Mouse (Mus musculus) embryo, embryonic 9.5 days (tissue): ENCODE measurements at regions not wholly inside any gene's neighbourhood (a gene's known extent, or its start where the extent isn't known, plus 50 kb on each side); places are given as distances from the start of the nearest gene placed in this dataset.

Experiments
- DNase-seq: peaks from one replicate; pipeline ENCODE4 v3.0.0-alpha.2; 2017; ENCODE audit errors: extremely low spot score

DNA sequence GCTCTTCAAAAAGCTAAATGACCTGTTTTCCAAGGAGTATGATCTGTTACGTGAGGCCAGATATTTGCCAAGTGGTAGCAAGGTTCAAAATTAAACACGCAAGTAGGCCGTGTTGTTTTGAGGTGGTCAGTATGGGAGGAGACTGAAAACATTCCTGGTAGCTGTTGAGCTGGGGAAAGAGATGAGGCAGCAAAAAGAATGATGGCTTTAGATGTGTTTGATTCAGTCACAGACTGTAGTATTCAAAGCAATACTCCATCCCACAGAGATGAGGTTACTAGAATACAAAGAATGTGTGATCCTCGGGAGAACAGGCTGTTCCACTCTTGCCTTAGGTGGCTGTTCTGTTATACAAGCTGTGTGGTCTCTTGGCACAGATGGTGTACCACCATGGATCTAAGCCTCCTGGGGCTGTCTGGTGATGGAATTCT, 742.7 kb upstream of the Zeb2 start:
- DNase-seq = no peak

DNA sequence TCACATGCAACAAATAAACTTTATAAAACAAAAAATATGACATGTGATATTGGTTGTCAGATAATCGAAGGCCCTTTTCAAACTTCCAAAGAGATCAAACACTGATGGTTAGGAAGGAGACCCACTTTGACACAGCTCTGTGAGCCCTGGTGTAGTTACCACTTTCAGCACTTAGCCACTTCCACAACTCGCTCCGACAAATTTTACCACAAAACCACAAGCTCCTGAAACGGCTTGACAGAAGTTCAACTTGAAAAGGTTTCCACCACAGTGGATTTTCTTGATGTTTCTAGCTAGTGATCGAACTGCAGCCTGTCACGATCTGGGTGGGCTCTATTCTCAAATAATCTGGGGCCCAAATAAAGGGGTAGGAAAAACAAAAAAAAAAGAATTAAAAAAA, 742.2 kb upstream of the Zeb2 start:
- DNase-seq = no peak

DNA sequence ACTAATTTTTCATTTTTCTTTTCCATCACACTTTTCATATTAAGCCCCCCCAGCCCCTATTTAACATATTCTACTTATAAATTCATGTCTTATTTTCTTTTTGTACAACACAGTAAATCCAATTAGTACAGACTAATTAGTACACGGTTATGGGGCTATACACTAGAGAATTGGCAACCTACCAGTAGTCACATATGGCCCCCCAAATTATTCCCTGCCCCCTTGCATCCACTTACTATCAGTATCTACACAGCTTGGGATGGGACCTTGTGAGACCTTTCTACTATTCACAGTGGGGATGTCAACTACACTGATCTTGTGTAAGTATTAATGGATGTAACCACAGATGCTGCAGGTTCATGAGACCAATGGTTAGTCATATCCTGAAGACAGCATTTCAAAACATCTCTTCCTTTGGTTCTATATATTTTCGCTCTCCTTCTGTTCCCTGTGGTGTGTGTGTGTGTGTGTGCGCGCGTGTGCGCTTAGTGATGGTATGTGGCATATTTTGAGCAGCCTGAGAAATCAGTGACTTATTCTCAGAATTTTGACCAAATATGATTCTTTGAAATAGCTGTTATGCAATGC, 732.9 kb upstream of the Zeb2 start:
- DNase-seq = no peak

DNA sequence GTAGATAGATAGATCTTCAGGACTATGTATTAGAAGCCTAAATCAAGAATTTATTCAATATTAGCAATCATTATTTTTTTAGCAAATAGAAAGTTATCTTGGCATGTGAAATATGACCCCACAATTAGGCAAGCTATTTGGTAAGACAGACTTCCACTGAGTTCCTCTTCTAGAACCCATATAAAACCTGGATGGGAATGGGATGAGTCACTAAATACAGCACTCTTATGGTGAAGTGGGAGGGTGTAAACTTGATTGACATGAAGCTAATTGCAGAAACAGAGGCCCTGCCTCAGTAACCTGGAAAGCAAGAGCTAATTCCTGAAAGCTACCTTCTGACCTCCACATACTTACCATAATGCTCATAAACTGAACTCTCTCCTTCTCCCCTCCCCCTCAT, 723.2 kb upstream of the Zeb2 start:
- DNase-seq = no peak

DNA sequence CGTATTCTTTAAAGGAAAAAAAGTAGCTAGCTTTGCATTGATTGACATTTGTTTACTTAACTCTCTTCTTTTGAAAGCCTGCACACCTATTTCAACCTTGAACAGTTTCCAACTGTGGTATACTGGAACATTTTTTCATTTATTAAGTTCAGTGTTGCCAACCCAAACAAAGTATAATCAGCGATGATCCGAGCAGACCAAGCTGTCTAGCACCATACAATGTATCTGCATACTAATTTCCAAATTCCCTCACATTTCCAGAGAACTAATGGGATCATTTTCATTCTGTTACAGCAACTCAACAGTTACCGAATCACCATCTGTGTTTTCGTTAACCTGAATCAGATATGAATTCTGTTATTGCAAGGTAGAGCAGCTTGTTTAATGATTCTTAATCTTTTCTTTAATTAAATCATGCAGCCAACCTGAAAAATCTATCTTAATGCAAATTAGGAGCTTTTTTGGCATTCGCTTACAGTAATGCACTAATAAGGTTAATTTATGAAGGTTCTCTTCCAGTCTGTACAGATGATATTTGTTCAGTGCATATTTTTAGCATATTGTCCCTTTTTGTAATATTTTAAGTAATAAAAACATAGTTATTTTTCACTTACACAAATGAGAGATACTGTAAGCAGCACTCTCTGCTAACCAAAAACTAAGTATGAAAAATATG, 719.5 kb upstream of the Zeb2 start:
- no peak for DNase-seq

DNA sequence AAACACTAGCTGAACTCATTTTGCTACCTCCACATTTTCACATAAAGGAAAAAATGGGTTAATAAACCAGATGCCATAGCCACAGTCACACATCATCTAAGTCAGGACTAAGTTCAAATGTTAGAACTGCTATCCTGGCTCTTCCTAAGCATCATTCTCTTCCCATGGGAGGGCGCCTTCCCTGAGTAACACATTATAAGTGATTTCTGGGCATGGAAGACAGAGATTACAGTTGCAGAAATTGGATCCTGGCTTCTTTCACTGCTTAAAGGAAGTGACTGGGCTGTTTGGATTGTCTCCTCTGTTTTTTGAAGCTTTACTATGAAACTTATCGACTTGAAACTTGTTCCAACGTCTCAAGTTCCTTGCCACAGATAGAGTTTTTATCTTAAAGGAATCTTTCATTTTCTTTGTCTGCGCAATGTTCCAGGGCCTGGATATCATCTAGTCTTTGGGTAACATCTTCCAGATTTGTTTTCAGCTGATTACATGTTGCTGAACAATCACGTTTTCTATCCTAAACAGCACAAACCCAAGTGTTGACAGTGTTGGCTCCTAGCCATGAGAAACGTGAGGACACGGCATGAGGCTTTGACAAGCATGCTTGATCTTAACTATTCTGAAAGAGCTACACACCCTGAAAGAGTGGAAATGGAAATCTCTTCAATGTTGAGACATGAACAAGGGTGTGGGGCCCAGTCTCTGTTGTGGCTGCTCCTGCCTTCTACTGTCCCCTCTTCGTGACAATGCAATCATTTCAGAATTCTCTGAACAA, 700.9 kb upstream of the Zeb2 start:
- DNase-seq = no peak

DNA sequence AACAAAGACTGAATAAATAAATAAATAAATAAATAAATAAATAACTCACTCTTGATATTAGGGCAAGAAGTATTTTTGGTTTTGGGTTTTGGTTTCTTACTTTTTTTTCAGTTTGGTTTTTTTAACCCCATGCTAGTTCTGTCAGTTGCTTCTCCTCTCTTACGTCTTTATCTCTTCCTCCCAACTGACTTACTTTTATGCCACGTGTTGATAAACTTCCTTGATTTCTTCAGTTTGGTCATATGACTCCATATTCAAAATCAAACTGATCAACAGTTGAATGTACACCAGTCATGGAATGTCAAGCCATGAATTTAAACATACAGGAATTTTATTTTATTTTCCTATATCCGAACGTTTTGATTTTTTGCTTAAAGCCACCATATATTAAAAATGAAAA, 697.5 kb upstream of the Zeb2 start:
- no peak for DNase-seq

DNA sequence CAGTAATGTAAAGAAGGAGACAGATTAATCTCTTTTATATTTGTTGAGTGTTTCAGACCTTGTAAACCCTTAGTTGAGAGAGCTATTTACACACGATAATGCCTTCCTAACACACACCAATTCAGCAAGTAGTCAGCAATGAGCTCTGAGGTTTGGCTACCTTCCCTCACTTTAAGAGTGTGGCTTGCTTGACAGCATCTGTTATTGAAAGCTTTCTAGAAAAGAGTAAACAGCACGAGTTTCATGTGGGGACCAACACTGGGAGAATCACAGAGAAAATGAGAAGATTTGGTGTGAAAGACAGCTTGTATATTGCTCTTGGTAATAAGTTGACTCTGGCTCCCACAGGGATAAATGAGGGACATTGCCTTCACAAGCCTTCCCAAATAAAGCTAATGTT, 688.1 kb upstream of the Zeb2 start:
- DNase-seq = no peak

DNA sequence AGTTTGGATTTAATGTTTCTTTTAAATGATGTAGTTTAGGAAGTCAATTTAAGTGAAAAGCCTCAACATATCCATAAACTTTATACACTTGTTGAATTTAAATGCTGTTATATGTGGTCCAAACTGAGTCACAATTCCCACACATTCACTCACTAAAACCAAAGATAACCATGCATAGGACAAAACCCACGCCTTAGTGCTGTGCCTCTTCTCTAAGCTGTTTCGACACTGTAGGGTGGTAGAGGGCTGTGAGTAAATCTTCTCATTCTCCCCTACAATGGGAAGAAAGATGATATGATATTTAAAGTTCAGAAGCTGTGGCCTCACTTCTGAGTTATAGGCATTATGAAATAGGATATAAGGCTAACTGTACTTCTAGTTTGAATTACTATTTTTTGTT, 682.9 kb upstream of the Zeb2 start:
- no peak for DNase-seq

DNA sequence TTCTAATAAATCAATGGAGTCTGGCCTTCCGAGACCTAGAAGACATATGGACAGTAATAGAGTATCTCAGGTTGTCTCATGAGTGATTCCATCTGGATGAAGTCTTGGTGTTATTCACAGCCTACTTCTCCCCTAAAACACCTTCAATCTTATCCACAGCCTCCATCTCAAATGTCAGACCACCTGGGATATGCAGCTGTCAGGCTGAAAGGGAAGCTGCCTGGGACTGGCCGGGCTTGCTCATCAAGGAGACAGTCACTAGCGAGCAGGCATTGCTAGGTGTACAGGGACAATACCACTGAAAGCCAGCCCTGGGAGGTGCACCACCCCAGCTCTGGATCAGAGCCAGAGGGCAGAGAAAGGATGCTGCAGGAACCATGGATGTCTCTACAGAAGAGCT, 676.4 kb upstream of the Zeb2 start:
- DNase-seq = no peak

DNA sequence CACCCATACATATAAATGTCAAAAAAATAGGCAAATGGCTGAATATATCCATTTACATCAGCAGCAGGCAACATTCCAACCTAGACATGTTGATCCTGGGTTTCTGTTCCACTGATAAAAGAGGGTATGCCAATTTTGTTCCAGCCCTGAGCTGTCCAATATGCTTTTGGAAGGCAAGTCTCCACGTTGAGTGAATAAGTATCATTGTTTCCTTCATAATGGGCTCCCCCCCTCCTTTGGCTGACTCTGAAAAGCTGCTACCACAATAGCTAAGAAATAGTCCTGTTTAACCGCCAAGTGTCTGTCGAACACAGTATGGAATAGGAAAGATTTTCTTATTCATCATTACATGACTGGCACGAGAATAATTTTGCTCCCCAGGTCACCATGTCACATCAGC, 672.5 kb upstream of the Zeb2 start:
- no peak for DNase-seq

DNA sequence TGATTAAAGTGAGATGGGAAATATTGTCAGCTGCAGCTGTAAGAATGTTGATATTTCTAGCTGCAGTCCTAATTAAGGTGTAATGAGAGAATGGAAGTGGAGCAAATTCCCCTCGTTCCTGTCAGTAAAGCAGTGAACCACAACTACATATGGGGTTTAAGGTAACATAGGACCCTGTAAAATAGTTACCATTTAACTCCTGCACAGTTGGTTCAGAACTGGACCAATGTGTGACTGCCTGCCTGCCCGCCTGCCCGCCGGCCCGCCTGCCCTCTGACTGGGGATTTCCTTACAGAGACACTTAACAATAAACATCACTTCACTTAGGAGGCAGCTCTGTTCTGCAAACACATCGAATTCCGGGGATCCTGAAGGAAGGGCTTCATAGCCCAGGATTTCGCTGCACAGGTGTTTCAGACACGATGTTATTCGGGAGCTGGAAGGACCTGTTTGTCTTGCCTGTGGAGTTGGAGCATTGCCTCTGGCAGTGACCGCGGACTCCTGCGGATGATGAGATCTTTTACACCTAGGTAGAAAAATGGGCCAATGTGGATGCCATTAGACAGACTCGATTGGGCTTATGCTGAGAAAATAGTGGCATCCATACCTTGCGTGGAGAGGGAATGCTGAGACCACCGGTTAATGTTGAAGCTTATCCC, 670.7 kb upstream of the Zeb2 start:
- DNase-seq = no peak

DNA sequence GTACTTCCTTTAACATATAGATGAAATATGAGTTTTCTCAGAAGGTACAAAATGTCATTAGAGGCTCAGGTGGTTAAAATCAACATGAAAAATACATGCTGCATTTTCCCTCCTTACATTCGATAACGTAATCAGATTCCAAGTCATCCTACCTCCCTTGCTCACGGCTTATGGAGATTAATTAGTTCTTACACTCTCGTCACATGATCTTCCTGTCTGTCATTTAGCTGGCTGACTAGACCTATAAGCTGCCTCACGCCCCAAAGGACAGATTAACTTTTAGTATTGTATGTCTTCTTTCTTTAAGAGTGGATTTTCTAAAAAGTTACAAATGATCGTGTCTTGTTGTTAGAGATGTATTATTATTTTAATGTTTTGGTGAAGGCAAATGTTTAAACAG, 669.6 kb upstream of the Zeb2 start:
- DNase-seq = no peak

DNA sequence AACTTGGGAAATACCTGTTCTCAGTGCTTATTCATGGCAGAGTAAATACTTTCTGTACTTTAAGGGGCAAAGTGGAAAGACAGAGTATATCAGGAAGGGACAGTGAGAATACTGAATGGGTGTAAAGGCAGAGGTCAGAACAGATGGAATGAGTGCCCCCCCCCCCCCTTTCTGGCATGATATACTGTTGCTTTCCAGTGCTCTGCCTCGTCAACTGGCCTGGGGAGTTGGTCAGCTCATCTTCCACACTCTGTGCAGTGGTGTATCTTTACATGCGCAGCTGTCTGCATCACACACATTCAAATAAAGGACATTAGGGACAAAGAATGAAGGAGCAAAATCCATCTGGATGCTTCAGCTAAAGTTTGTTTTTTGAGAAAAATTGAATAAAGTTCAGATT, 668.5 kb upstream of the Zeb2 start:
- DNase-seq = no peak

DNA sequence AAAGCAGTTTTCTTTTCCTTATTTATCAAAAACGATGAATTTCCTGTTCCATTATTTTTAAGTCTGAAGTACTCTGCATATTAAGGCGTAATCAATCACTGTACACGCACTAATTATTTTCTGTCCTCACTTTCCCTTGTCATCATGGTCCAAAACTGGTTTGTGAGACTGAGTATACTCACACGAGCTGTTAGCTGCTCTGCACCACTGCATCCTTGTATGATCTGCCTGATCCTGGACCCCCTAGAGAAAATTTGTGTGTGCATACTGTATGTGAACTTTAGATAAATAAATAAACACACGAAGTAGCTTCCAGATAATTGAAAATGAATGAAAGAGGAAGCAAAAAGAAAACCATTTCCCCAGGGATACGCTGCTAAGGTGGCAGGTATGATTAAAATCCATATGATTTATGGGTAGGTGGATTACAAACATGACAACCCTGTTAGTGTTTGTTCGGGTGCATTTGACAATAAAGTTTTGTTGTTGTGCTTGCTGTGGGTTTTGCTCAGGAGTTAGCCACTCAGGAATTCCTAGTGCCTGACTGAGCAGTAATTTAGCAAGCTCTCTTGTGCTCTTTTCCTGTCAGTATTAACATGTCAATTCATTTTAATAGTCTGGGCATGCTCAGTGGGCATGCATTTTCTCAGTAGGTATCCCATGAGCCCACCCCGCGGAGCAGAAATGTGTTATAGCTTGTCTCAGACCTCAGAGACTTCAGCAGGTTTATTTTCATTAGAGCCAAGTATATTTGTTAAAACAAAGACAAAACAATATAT, 666.6 kb upstream of the Zeb2 start:
- DNase-seq = no peak

DNA sequence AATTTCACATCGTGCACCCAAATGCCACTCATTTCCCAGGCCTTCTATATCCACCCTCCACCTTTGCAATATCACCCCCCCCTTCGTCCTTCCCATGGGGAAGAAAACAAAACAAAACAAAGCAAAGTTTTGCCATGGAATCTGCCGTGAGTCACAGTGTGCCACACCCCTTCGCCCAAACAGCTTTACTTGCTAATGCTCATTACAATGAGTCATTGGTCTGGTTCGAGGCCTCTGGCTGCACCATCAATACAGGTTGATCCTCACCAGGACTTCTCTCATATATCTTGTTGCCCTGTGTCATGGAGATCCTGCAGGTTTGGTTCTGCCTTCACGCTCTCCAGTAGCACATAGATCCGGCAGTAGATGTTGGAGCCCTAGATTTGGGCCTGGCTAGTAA, 660.3 kb upstream of the Zeb2 start:
- DNase-seq = no peak

DNA sequence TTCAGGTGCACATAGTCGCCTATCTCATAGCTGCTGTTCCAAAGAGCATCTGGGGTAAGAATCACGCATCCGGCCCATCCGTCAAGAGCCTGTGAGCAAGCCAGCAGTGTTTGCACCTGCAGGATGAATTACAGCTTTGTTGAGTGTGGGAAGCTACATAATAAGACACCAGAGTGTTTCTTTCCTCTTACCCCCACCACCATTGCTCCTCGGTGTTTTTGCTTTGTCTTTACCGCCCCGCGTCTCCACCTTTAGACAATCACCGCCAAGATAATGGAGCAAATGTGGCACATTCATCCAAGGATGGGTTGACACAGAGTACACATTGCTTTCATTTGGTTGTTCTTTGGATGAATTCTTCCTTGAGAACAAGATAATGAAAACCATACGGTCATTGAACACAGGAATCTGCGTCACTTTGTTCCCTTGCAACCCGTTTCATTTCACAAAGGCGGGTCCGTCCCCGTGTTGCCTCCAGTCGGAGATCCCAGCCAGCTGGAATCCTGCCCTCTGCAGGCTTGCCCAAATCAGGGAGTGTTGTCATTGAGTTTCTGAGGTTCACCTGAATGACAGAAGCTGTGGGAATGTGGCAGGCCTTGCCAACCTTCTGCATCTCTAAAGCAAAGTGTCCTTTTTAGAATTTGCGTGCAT, 659.4 kb upstream of the Zeb2 start:
- peak; percentile 32 for DNase-seq

DNA sequence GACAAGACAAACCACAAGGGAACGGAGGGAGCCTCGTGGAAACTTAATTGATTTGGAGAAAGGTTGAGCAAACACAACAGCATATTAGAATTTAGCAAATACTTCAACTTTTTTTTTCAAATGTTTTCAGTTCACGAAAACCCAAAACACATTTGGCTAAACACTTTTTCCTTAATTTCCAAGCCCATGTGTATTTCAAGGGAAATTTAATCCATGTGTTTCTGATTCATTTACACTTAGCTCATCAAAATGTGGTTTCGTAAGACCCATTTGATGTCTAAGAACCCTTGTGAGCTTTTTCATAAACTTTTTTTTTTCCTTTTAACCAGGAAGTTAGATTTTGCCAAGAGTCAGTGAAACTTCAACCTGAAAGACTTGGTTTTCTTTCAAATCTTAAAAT, 658.5 kb upstream of the Zeb2 start:
- no peak for DNase-seq

DNA sequence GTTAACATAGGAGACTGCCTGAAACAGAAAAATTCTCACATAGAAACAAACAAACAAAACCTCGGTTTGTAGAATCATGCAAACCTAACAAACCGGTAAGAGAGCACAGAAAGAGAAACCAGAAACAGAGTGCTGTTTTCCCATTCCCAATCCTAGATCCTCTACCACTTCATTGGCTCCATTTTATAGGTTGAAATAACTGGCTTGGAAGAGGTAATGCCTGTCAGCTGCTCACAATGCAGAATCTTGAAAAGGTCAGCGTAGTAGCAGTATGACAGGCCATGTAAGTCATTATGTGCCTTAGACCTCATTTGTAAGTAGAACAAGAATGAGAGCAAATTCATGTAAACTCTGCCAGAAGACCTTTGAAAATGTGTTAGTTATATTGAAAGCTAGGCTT, 657.2 kb upstream of the Zeb2 start:
- no peak for DNase-seq

DNA sequence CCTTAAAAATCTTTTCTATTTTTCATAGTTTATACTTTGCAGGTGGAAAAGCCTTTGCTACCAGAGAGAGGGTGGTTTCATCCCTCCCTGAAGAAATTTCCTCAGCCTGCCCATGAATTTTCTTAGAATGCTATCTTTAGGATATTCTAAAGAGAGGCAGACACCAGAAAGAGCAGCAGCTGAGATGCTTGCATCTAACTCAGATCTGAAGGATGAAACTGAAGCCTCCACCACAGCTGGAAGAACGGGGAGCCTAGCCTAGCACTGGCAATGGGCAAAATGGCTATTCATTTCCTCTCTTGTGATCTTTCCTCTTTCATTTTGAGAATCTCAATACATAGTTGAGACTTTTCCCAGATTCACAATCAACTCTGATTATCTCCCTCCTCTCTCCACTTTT, 640.0 kb upstream of the Zeb2 start:
- no peak for DNase-seq

DNA sequence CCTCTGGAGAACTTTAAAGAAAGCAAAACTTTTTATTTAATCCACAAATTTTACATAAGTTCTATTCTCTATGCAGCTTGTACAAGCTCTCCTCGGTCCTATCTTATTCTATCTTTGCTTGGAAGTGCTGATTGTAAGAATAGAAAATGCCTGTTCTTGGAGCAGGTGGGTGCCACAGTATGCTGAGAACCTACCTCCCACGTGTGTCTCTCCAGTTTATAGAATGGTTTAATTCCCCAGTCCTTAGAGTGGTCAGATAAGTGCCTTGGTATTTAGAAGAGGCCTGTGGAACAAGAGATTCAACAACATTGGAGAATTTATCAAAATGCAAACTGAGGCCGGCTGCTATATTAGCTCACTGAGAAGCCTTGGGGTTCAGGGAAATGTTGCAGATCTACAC, 639.2 kb upstream of the Zeb2 start:
- no peak for DNase-seq

DNA sequence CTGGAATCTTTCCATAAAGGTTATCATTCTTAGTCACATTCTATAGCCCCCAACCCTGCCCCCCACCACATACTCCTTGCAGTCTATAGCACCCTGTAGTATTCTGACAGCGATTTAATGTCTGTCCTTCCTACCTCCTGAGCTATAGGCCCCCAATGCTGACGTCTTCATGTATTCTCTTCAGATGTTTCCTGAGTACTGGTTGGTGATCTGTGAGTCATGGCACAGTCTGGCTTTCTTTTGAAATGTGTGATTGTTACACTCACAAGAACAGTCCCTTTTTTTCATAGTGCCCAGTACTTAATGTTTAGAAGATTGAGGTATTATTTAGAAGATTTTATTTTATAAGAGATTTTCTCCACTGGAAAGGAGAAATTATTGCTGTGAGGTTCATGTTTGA, 634.6 kb upstream of the Zeb2 start:
- no peak for DNase-seq
